Mouse (Mus musculus): Measurements from ENCODE around the gene Rex1bd. TPM values are rescaled to one million over a fixed set of nuclear protein-coding genes. Genes with fewer than 3 reads are reported as not detected.
A peak's percentile ranks its signal among the peaks of the same experiment; 100 is the strongest.

Rex1bd gene
- total RNA-seq (2014; fragmentation: Nextera tagmentation): 53.5 and 57.0 TPM in 2 replicates
- 25.8 and 48.7 TPM in 2 replicates for total RNA-seq (2017)

- peak; percentile 56 for ATAC-seq (replicated peaks; ENCODE audit: low FRiP score, low TSS enrichment, poor library complexity, severe bottlenecking)
Measured at GRCm38 (mm10) chr8:70506328-70507026, at the start of gene Rex1bd. Gene Rex1bd, minus strand, starts transcription at chr8:70506752.

DNA sequence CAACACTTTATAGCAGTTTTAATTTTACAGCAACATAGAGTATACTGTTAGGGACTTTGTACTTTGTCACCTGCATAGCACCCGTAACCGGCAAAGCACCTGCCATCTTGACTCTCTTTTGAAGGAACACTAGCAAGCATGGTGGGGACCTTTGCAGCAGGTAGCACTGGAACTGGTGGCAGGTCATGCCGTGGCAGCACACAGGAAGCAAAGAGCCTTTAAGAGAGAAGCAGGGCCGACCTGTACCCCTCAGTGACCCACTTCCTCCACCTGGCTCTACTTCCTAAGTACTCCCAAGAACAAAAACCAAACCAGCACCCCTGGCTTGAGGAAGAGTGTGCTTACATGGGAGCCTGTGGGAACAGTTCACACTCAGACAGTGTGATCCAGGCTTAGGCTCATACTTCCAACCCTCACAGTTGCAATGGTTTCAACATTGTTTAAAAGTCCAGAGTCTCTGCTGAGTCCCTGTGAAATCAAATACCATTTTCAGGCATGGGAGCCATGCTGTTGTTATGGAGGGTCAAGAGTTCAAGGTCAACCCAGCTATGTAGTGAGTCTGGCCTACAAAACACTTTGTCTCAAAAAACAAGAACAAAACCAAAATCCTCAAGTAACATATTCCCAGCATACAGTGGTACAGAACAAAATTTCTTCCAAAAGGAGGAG lies 48.7 kb upstream of the Rex1bd start:
- no peak for ATAC-seq (replicated peaks; ENCODE audit: low FRiP score, low TSS enrichment, poor library complexity, severe bottlenecking)

DNA sequence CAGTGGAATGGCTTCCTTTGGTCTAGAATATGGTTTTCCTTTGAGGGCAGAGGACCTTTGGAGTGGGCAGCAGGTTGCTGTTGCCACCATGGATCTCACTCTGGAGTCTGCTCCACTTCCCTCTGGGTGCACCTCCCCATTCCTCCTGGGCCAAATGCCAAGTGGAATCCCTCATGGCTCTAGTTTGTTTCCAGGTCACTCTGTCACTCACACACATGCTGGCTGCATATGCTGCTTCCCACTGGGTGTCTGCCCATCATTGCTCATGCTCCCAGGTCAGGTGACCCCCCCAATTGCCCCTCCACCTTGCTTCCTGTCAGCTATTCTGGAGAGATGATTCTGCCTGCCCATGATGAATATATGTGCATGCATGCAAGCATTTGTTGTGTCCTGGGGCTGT lies 47.2 kb upstream of the Rex1bd start:
- ATAC-seq (replicated peaks; ENCODE audit: low FRiP score, low TSS enrichment, poor library complexity, severe bottlenecking): no peak

- ATAC-seq (replicated peaks; ENCODE audit: low FRiP score, low TSS enrichment, poor library complexity, severe bottlenecking): peak; percentile 63
Measured at GRCm38 (mm10) chr8:70552836-70553235, 46.3 kb upstream of the Rex1bd start.

DNA sequence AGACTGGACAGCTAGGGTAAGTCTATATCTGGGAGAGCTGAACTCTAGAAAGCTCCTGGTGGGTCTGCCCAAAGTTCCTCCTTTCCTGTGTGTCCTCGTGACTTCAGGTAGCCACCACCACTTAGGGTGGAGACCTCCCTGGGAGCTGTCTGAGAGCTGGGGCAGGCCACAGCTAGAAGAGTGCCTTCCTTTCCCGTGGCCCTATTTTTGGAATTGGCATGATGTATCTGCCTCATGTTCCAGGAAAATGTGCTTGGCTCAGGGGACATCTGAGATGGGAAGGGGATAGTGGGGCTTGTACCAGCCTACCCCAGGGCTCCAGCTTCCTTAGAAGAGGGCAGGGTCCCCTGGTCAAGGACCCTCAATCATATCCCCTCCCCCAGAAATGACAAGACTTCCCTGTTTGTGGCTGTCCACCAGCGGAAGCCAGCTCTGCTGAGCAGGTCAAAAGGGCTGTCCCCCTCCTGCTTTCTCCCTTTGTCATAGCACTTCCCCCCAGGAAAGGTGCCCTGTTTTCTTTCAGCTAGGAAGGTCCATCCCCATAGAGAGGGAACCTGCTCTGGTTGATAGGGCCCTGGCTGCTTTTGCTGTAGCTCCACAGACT lies 45.1 kb upstream of the Rex1bd start:
- ATAC-seq (replicated peaks; ENCODE audit: low FRiP score, low TSS enrichment, poor library complexity, severe bottlenecking): no peak

DNA sequence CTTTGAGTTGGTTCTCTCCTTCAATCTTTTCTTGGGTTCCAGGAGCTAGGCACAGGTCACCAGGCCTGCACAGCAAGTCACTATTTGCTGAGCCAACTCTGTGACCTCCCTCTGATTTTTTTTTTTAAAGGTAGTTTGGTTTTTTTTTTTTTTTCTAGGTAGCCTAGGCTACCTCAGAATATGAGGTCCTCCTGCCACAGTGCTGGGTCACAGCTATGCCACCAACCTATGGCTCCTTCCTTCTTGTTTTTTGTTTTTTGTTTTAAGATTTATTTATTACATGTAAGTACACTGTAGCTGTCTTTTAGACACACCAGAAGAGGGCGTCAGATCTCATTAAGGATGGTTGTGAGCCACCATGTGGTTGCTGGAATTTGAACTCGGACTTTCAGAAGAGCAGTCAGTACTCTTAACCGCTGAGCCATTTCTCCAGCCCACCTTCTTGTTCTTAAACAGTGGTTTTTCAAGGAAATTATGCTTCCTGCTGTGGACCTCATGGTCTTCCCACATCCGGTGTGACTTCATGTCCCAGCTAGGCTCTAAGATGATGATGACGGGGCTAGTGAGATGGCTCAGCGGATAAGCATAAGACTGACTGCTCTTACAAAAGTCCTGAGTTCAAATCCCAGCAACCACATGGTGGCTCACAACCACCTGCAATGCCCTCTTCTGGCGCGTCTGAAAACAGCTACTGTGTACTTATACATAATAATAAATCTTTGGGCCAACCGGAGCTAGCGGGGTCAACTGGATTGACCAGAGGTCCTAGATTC lies 43.0 kb upstream of the Rex1bd start:
- ATAC-seq (replicated peaks; ENCODE audit: low FRiP score, low TSS enrichment, poor library complexity, severe bottlenecking): no peak

- ATAC-seq (replicated peaks; ENCODE audit: low FRiP score, low TSS enrichment, poor library complexity, severe bottlenecking): no peak
Measured at GRCm38 (mm10) chr8:70547762-70548161, 41.2 kb upstream of the Rex1bd start.

GRCm38 (mm10) chr8:70546412-70546811 lies 39.9 kb upstream of the Rex1bd start:
- no peak for ATAC-seq (replicated peaks; ENCODE audit: low FRiP score, low TSS enrichment, poor library complexity, severe bottlenecking)

GRCm38 (mm10) chr8:70544200-70544687 lies 37.7 kb upstream of the Rex1bd start:
- ATAC-seq (replicated peaks; ENCODE audit: low FRiP score, low TSS enrichment, poor library complexity, severe bottlenecking): 0 out of 2 replicates have a peak, but pooled peaks have one; percentile 17

GRCm38 (mm10) chr8:70541081-70541480 lies 34.5 kb upstream of the Rex1bd start:
- ATAC-seq (replicated peaks; ENCODE audit: low FRiP score, low TSS enrichment, poor library complexity, severe bottlenecking): no peak

GRCm38 (mm10) chr8:70540507-70541071 lies 34.0 kb upstream of the Rex1bd start:
- ATAC-seq (replicated peaks; ENCODE audit: low FRiP score, low TSS enrichment, poor library complexity, severe bottlenecking): no peak

GRCm38 (mm10) chr8:70540013-70540506 lies 33.5 kb upstream of the Rex1bd start:
- ATAC-seq (replicated peaks; ENCODE audit: low FRiP score, low TSS enrichment, poor library complexity, severe bottlenecking): no peak

GRCm38 (mm10) chr8:70539077-70539813 lies 32.7 kb upstream of the Rex1bd start, which contains the start of gene Ell:
Gene Ell, plus strand, starts transcription at chr8:70539457.
- ATAC-seq (replicated peaks; ENCODE audit: low FRiP score, low TSS enrichment, poor library complexity, severe bottlenecking): peak; percentile 78

DNA sequence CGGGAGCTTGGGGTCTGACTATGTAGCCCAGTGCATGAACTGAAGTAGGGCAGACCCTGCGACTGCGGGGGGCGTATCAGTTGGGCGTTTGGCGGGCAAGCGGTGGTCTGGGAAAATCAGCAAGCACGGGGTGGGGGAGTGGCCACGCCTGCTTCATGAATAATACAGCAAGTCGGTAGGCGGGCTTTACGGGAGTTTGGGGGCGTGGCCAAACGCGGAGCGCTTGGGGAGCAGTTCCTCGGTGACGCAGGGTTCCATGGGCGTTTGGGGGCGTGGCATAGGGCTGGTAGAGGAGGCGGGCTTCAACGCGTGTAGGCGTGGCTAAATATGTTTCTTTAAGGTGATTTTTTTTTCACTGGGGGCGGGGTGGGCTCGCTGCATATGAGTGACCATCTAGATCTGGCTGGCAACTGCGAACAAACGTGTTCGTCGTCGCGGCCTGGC lies 32.1 kb upstream of the Rex1bd start:
- ATAC-seq (replicated peaks; ENCODE audit: low FRiP score, low TSS enrichment, poor library complexity, severe bottlenecking): peak; percentile 77

- ATAC-seq (replicated peaks; ENCODE audit: low FRiP score, low TSS enrichment, poor library complexity, severe bottlenecking): 0 out of 2 replicates have a peak, but pooled peaks have one; percentile 18
Measured at GRCm38 (mm10) chr8:70538024-70538579, 31.6 kb upstream of the Rex1bd start.

DNA sequence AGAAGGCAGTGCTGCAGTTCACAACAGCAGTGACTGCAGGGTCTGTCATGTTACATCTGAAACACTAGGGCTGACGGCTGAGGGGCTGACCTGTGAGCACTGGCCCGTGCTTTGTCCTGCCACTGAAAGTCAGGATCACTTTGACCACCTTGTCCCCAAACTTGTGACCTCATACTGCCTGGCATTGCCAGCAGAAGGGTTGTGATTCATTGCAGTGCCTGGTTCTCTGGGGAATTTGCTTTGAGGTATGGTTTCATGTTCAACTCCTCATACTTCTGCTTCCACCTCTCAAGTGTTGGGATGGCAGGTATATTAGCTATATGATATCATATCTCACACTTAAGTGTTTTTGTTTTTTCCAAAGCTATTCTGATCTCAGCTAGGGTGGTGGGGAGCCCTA lies 29.1 kb upstream of the Rex1bd start:
- ATAC-seq (replicated peaks; ENCODE audit: low FRiP score, low TSS enrichment, poor library complexity, severe bottlenecking): no peak

- no peak for ATAC-seq (replicated peaks; ENCODE audit: low FRiP score, low TSS enrichment, poor library complexity, severe bottlenecking)
Measured at GRCm38 (mm10) chr8:70535221-70535620, 28.7 kb upstream of the Rex1bd start.

- no peak for ATAC-seq (replicated peaks; ENCODE audit: low FRiP score, low TSS enrichment, poor library complexity, severe bottlenecking)
Measured at GRCm38 (mm10) chr8:70534281-70534680, 27.7 kb upstream of the Rex1bd start.
